Mouse (Mus musculus) cerebellum, adult 2 months (tissue): ENCODE measurements around the gene Mfsd9. TPM values are rescaled to one million over a fixed set of nuclear protein-coding genes. Genes with fewer than 3 reads are reported as not detected.

Experiments
- DNase-seq, 2 experiments: peaks; one replicate each; pipeline ENCODE4 v3.0.0; 2021
- H3K27ac ChIP-seq: fragments of 200-500 bp; 2 replicates; pipeline ENCODE4 v1.5.1; 2012; ENCODE audit warnings: low read length, control low read depth, inconsistent platforms; ENCODE audit not compliant: insufficient read depth
- H3K27me3 ChIP-seq: fragments of 200-500 bp; 2 replicates; pipeline ENCODE4 v1.6.1; 2012; ENCODE audit warnings: inconsistent platforms, mild to moderate bottlenecking, low read length, moderate library complexity; ENCODE audit not compliant: control insufficient read depth, insufficient read depth
- H3K4me1 ChIP-seq: fragments of 200-500 bp; 2 replicates; pipeline ENCODE4 v1.6.1; 2011; ENCODE audit warnings: low read length; ENCODE audit not compliant: control insufficient read depth, insufficient read depth
- H3K4me3 ChIP-seq: fragments of 200-500 bp; replicated peaks from 2 replicates; pipeline ENCODE3; 2011; ENCODE audit warnings: mild to moderate bottlenecking, low read depth, low read length, control low read depth; ENCODE audit not compliant: insufficient read depth
- CTCF ChIP-seq: fragments of 200-500 bp; IDR thresholded peaks from 2 replicates; pipeline ENCODE4 v1.5.1; 2011; ENCODE audit warnings: low read depth, mild to moderate bottlenecking, control low read depth, low read length, moderate library complexity, borderline replicate concordance; ENCODE audit not compliant: insufficient read depth
- POLR2A ChIP-seq: fragments of 200-500 bp; IDR thresholded peaks from 2 replicates; pipeline ENCODE4 v1.6.1; 2011; ENCODE audit warnings: low read length, control low read depth, borderline replicate concordance; ENCODE audit not compliant: insufficient read depth
- WGBS: fragments of 180-500 bp; shearing (Covaris S2); methylation state at CpG from one replicate; pipeline ENCODE4 v1.1.7; 2018; 5-methylcytosine and 5-hydroxymethylcytosine counted together
- polyA plus RNA-seq: library from polyadenylated mRNA; depleted of rRNA; stranded (reverse); fragments of >200 nt; gene quantifications from 2 replicates; pipeline ENCODE4 v1.2.3, GENCODE M21; 2012; rRNA removed

The Mfsd9 gene
- polyA plus RNA-seq = 2.9 TPM in 2 replicates

GRCm38 (mm10) chr1:40790324-40791141, at the start of gene Mfsd9:
Gene Mfsd9, minus strand, starts transcription at chr1:40790687.
- Histone ChIP-seq H3K27ac (no peak within 1 kb of the TSS), H3K4me3 (peak within 1 kb of the TSS; percentile 65), H3K4me1 (no peaks in the 10 kb centered on the region), H3K27me3 (no peaks in the 10 kb centered on the region)
- DNase-seq = peak; percentile 72 to 81
- TF ChIP-seq CTCF (no peak), POLR2A (peak; percentile 15; the same call in 1 of the 2 replicates)
- WGBS = 5% methylated on average over 38 of the region's 38 CpGs

- Histone ChIP-seq H3K4me3 (no peak overlapping the region), H3K4me1 (no peaks in the 10 kb centered on the region), H3K27ac (no peak overlapping the region), H3K27me3 (no peaks in the 10 kb centered on the region)
- 82% methylated on average over 4 of the region's 4 CpGs for WGBS
- TF ChIP-seq POLR2A (no peak), CTCF (no peak)
- DNase-seq = no peak
Measured at GRCm38 (mm10) chr1:40835468-40835867, 45.0 kb upstream of the Mfsd9 start.

- 91% methylated on average over 4 of the region's 4 CpGs for WGBS
- no peak for DNase-seq
Measured at GRCm38 (mm10) chr1:40830712-40831507, 40.4 kb upstream of the Mfsd9 start.

DNA sequence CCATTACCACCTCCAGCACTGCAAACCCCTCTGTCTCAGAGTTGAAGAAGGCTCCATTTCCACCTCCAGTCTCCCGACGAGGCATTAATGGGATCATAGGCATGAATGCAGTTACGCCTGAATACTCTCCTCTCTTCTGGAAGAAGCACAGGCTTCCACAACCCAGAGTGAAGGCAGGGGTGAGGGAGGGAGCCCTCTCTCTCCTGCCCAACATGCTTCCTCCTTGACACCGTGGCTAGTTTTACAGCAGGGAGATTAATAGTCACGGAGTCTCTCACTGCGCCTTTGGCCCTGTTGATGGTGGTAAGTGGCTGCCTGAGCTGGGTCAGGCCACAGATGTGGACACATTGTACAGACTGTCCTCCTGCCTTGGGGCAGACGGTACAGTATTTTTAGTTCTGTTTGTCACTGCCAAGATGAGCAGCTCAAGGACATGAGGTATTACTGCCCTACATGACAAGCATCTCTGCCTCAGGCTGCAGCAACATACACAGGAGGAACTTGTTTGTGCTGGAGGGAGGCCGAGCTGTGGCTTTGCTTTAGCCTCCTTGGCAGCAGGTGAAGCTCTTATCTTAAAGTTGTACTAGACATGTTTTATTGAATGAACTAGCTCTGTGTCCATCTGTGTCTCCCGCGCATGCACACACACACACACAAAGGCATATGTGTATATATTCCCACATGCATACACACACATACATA, 38.9 kb upstream of the Mfsd9 start:
- H3K4me3 ChIP-seq = no peak overlapping the region
- peak in 1 of 2 experiments; percentile 18 for DNase-seq
- H3K4me1 ChIP-seq = no peaks in the 10 kb centered on the region
- no peaks in the 10 kb centered on the region for H3K27me3 ChIP-seq
- no peak overlapping the region for H3K27ac ChIP-seq
- WGBS = 63% methylated on average over 10 of the region's 10 CpGs
- TF ChIP-seq POLR2A (no peak), CTCF (no peak)

More at GRCm38 (mm10) chr1:40830712-40831507, 40.4 kb upstream of the Mfsd9 start:
- H3K4me1 ChIP-seq = no peaks in the 10 kb centered on the region
- H3K4me3 ChIP-seq = no peak overlapping the region
- no peak overlapping the region for H3K27ac ChIP-seq
- TF ChIP-seq POLR2A (no peak), CTCF (no peak)
- no peaks in the 10 kb centered on the region for H3K27me3 ChIP-seq

DNA sequence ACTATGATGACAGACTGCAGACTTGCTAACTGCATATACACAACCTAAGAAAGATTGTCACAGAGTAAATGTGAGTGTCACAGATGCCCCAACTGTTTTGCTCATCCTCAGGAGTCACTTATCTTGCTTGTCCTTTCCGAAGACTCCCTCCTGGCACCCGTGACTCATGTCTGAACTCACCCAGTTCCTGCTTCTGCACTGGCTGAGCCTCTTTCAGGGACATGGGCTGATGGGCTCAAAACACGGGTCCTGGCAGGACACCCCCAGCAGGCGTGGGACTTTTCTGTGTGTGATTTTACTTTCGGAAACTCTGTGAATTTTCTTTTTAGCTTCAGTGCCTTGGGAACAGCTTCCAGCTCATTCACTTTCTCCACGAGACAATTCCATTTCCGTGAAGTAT, 35.3 kb upstream of the Mfsd9 start:
- 67% methylated on average over 7 of the region's 7 CpGs for WGBS
- H3K27me3 ChIP-seq = no peaks in the 10 kb centered on the region
- H3K4me1 ChIP-seq = no peaks in the 10 kb centered on the region
- no peak overlapping the region for H3K27ac ChIP-seq
- no peak overlapping the region for H3K4me3 ChIP-seq
- DNase-seq = no peak
- TF ChIP-seq CTCF = no peak
- no peak for TF ChIP-seq POLR2A

- no peak overlapping the region for H3K4me3 ChIP-seq
- no peaks in the 10 kb centered on the region for H3K4me1 ChIP-seq
- TF ChIP-seq CTCF (no peak), POLR2A (no peak)
- no peak for DNase-seq
- no peak overlapping the region for H3K27ac ChIP-seq
- WGBS = 29% methylated on average over 8 of the region's 8 CpGs
- no peaks in the 10 kb centered on the region for H3K27me3 ChIP-seq
Measured at GRCm38 (mm10) chr1:40824936-40825335, 34.4 kb upstream of the Mfsd9 start.

DNA sequence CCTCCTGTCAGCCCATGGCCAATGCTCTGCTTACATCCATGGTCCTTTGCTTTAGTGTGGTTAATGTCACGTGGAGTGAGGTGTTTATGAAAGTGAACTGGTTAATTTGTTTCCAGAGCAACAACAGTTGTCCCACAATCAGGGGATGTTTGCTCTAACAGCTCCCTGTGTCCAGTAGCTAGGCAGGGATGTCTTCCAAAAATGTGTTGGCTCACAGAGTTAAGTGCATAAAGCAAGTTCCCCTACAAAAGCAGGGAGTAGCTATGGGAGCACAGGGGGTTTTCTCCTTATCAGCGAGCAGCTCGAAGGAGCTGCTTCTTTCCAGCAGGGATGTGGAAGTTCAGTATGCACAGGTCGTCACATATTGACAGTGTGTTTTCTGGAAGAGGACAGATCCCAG, 34.0 kb upstream of the Mfsd9 start:
- H3K4me1 ChIP-seq = no peaks in the 10 kb centered on the region
- TF ChIP-seq POLR2A (no peak), CTCF (no peak)
- H3K4me3 ChIP-seq = no peak overlapping the region
- DNase-seq = no peak
- 27% methylated on average over 4 of the region's 4 CpGs for WGBS
- no peak overlapping the region for H3K27ac ChIP-seq
- H3K27me3 ChIP-seq = no peaks in the 10 kb centered on the region
